Mouse (Mus musculus): ENCODE data around the gene Slc10a1.

GRCm38 (mm10) chr12:80968605-80969004 is at the start of gene Slc10a1:
- TF ChIP-seq CTCF (IDR thresholded peaks at IDR 0.05; ENCODE audit: borderline replicate concordance, extremely low read depth, insufficient read depth, insufficient read length) = no peak
- no peak for TF ChIP-seq POLR2A (IDR thresholded peaks at IDR 0.05; ENCODE audit: borderline replicate concordance, extremely low read depth, insufficient read depth, insufficient read length, poor library complexity, severe bottlenecking)

Data from brain, embryonic 14.5 days (tissue).